Comparison of ENCODE assay signal across 10 mouse cellular contexts in genomic region chr13:113595987-113596386, GRCm38 (mm10). TPM values are rescaled to one million over a fixed set of nuclear protein-coding genes. Genes with fewer than 3 reads are reported as not detected.
A peak's percentile ranks its signal among the peaks of the same experiment; 100 is the strongest.
DNase-seq lines count a peak whose midpoint lies in the region; ATAC-seq and TF ChIP-seq lines count a peak whose summit lies in the region.
"Had no signal": no experiment of that assay in that cellular context is flagged by ENCODE, and none has a peak within 500 bp of the region (broad histone marks: within the 10 kb centered on the region; RNA-seq: fewer than 3 reads in every experiment).

No protein-coding gene starts in this region.

- no peak overlapping the region for H3K27ac ChIP-seq in forebrain, embryonic 14.5 days (ENCODE audit: low read depth, low read length)
- no peak overlapping the region for H3K27ac ChIP-seq in forebrain, embryonic 10.5 days
- H3K27ac ChIP-seq in left cerebral cortex, adult 2 months, result no peak overlapping the region
- H3K27ac ChIP-seq: kidney, postnatal 0 days had no signal

- peak; percentile 37 for DNase-seq in forebrain, embryonic 14.5 days (ENCODE audit: low spot score)
- DNase-seq in forebrain, embryonic 10.5 days (ENCODE audit: extremely low spot score, low spot score), result no peak
- peak; percentile 28 to 56 for DNase-seq in left cerebral cortex, postnatal 25 days (ENCODE audit: low spot score in 2 of 2)
- no peak for DNase-seq in left cerebral cortex, adult 2 months (ENCODE audit: extremely low spot score in 1 of 2, low spot score in 2 of 2)
- DNase-seq in cerebellum, postnatal 10 days, result peak; percentile 72 to 80
- DNase-seq in frontal cortex, postnatal 14 days (ENCODE audit: low spot score in 2 of 2), result no peak
- DNase-seq in MN1 (ENCODE audit: low spot score), result no peak
- DNase-seq: lung, adult 2 months had no signal

- H3K9ac ChIP-seq in forebrain, embryonic 14.5 days (ENCODE audit: low read length), result no peak overlapping the region

- H3K27me3 ChIP-seq in forebrain, embryonic 14.5 days (replicated peaks; ENCODE audit: control insufficient read depth, insufficient read depth, low read length), result no peaks in the 10 kb centered on the region
- no peaks in the 10 kb centered on the region for H3K27me3 ChIP-seq in forebrain, embryonic 10.5 days (ENCODE audit: poor library complexity, severe bottlenecking)

- TF ChIP-seq CTCF in left cerebral cortex, adult 2 months (IDR thresholded peaks at IDR 0.05), result no peak; the same call in 1 of the 2 replicates

- H3K4me3 ChIP-seq in forebrain, embryonic 14.5 days (ENCODE audit: low read depth, low read length), result no peak overlapping the region
- H3K4me3 ChIP-seq in forebrain, embryonic 10.5 days, result no peak overlapping the region
- H3K4me3 ChIP-seq in left cerebral cortex, adult 2 months, result no peak overlapping the region

- H3K4me1 ChIP-seq in forebrain, embryonic 14.5 days (ENCODE audit: control insufficient read depth, insufficient read depth, low read length), result peaks cover 22% of the 10 kb centered on the region
- H3K4me1 ChIP-seq in forebrain, embryonic 10.5 days, result peaks cover 14% of the 10 kb centered on the region

- 58% methylated on average over 8 of the region's 8 CpGs for WGBS in forebrain, embryonic 14.5 days
- 88% methylated on average over 8 of the region's 8 CpGs for WGBS in forebrain, embryonic 10.5 days

- H3K9me3 ChIP-seq in forebrain, embryonic 14.5 days (replicated peaks; ENCODE audit: control insufficient read depth, low read length), result no peaks in the 10 kb centered on the region
- H3K9me3 ChIP-seq in forebrain, embryonic 10.5 days, result no peaks in the 10 kb centered on the region

- peaks cover 13% of the 10 kb centered on the region for H3K36me3 ChIP-seq in forebrain, embryonic 14.5 days (ENCODE audit: control insufficient read depth, insufficient read depth, low read length)
- peaks cover 41% of the 10 kb centered on the region for H3K36me3 ChIP-seq in forebrain, embryonic 10.5 days (replicated peaks)

- H3K4me2 ChIP-seq in forebrain, embryonic 14.5 days (ENCODE audit: low read length), result no peak overlapping the region

- peak; percentile 49; the same call in 1 of the 2 replicates for ATAC-seq in forebrain, embryonic 14.5 days
- peak; percentile 56 for ATAC-seq in megakaryocyte, adult 5-6 weeks (ENCODE audit: poor library complexity, severe bottlenecking)

- intact Hi-C loops in left cerebral cortex, postnatal 25 days (cut with DNase I), result no loop called here
- intact Hi-C loops in left cerebral cortex, adult 2 months (cut with DNase I), result no loop called here

RNA-seq across cellular contexts. Expression of gene Snx18, which starts 22.4 kb away (rescaled TPM):
- polyA plus RNA-seq in forebrain, embryonic 14.5 days (2014; fragmentation: Nextera tagmentation; extraction: Ambion mirVana), result 12.1 and 12.2 TPM in 2 replicates
- 11.2 and 11.5 TPM in 2 replicates for polyA plus RNA-seq in forebrain, embryonic 10.5 days (2016; fragmentation: Nextera tagmentation; extraction: Ambion mirVana)
- total RNA-seq in left cerebral cortex, postnatal 25 days (2021), result 10 to 100 TPM; 21.4 to 25.7 TPM
- 10 to 100 TPM; 22.6 to 22.8 TPM for total RNA-seq in left cerebral cortex, adult 2 months (2021)
- 61.3 and 66.5 TPM in 2 replicates for total RNA-seq in megakaryocyte, adult 5-6 weeks (2015)
- total RNA-seq in megakaryocyte, adult 5-6 weeks (2017), result 64.9 and 75.6 TPM in 2 replicates

Comparison
In these comparisons a context has a peak if more than half of its experiments do, and no peak if none do; other contexts are left out.
1. DNase-seq: peak in forebrain, embryonic 14.5 days (single experiment), left cerebral cortex, postnatal 25 days (2 of 2) and cerebellum, postnatal 10 days (2 of 2); none in forebrain, embryonic 10.5 days (single experiment), left cerebral cortex, adult 2 months (0 of 2), frontal cortex, postnatal 14 days (0 of 2) and MN1 (single experiment).